Comparison of ENCODE assay signal across 14 mouse cellular contexts in the genomic region with DNA sequence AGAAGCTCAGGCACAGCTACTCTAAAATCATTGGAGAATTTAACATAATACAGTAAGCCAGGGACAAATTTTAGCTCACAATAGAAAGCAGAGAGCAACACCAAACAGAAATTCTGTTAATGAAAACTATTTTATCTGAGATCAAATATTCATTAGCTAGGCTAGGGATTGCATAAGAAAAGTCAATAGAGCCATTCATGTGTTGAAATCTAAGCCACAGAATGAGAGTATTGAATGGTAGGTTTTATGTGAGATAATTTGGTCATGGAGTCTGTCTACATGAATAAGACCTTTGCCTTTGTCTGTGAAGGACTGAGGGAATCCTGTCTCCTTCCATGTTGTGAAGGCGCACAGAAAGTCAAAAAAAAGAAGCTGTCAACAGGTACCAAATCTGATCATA.
"Had no signal": no experiment of that assay in that cellular context is flagged by ENCODE, and none has a peak within 500 bp of the region (broad histone marks: within the 10 kb centered on the region; RNA-seq: fewer than 3 reads in every experiment).

No protein-coding gene starts in this region.

- H3K36me3 ChIP-seq: midbrain, embryonic 13.5 days; midbrain, embryonic 15.5 days; neural tube, embryonic 12.5 days; stomach, embryonic 15.5 days had no signal

- DNase-seq: lung, embryonic 14.5 days; right cerebral cortex, postnatal 14 days; thymus, adult 2 months; thymus, postnatal 25 days; thymus, postnatal 4 days had no signal

- H3K9ac ChIP-seq: liver, embryonic 14.5 days; lung, embryonic 14.5 days; midbrain, embryonic 13.5 days; midbrain, embryonic 15.5 days; neural tube, embryonic 12.5 days; stomach, embryonic 15.5 days had no signal

- H3K4me2 ChIP-seq: lung, embryonic 14.5 days; midbrain, embryonic 11.5 days; midbrain, embryonic 13.5 days; midbrain, embryonic 15.5 days; neural tube, embryonic 12.5 days; stomach, embryonic 15.5 days had no signal

- H3K4me1 ChIP-seq: midbrain, embryonic 13.5 days; midbrain, embryonic 15.5 days; neural tube, embryonic 12.5 days; stomach, embryonic 15.5 days had no signal

- ATAC-seq: midbrain, embryonic 13.5 days; midbrain, embryonic 15.5 days had no signal

- H3K4me3 ChIP-seq: megakaryocyte, embryonic 14.5 days; midbrain, embryonic 13.5 days; midbrain, embryonic 15.5 days; neural tube, embryonic 12.5 days; stomach, embryonic 15.5 days had no signal

- H3K27me3 ChIP-seq: midbrain, embryonic 13.5 days; midbrain, embryonic 15.5 days; neural tube, embryonic 12.5 days; stomach, embryonic 15.5 days had no signal

- H3K9me3 ChIP-seq: megakaryocyte, embryonic 14.5 days; midbrain, embryonic 13.5 days; midbrain, embryonic 15.5 days; neural tube, embryonic 12.5 days; stomach, embryonic 15.5 days had no signal

- H3K27ac ChIP-seq: liver, embryonic 14.5 days; macrophage; midbrain, embryonic 13.5 days; midbrain, embryonic 15.5 days; neural tube, embryonic 12.5 days; stomach, embryonic 15.5 days; stomach, postnatal 0 days had no signal
